Mouse (Mus musculus) megakaryocyte, adult 5-6 weeks (primary cell): ENCODE measurements at regions not wholly inside any gene's neighbourhood (a gene's known extent, or its start where the extent isn't known, plus 50 kb on each side); places are given as distances from the start of the nearest gene placed in this dataset.

Experiments
- ATAC-seq: 2 replicates; pipeline ENCODE4 v1.8.0; 2016; ENCODE audit warnings: mild to moderate bottlenecking, inconsistent platforms; ENCODE audit not compliant: poor library complexity, severe bottlenecking

GRCm38 (mm10) chr10:111740586-111741265 lies 231.7 kb upstream of the Krr1 start:
- ATAC-seq, result no peak

- ATAC-seq, result no peak
Observed at GRCm38 (mm10) chr10:111741301-111741945, 231.0 kb upstream of the Krr1 start.

GRCm38 (mm10) chr10:111743291-111743690 lies 229.2 kb upstream of the Krr1 start:
- ATAC-seq, result no peak

GRCm38 (mm10) chr10:111745116-111745515 lies 227.3 kb upstream of the Krr1 start:
- ATAC-seq, result no peak

- peak; percentile 24; the same call in 1 of the 2 replicates for ATAC-seq
Observed at GRCm38 (mm10) chr10:111746067-111746878, 226.2 kb upstream of the Krr1 start.

- ATAC-seq, result no peak
Observed at GRCm38 (mm10) chr10:111746879-111747477, 225.5 kb upstream of the Krr1 start.

GRCm38 (mm10) chr10:111748482-111748881 lies 224.0 kb upstream of the Krr1 start:
- no peak for ATAC-seq

- ATAC-seq, result no peak
Observed at GRCm38 (mm10) chr10:111753646-111754045, 218.8 kb upstream of the Krr1 start.

- ATAC-seq, result no peak
Observed at GRCm38 (mm10) chr10:111755964-111756363, 216.5 kb upstream of the Krr1 start.

- ATAC-seq, result no peak
Observed at GRCm38 (mm10) chr10:111756528-111756927, 215.9 kb upstream of the Krr1 start.

GRCm38 (mm10) chr10:111757689-111758088 lies 214.8 kb upstream of the Krr1 start:
- ATAC-seq, result no peak

GRCm38 (mm10) chr10:111759505-111759904 lies 213.0 kb upstream of the Krr1 start:
- ATAC-seq, result no peak

GRCm38 (mm10) chr10:111762751-111763528 lies 209.5 kb upstream of the Krr1 start:
- ATAC-seq, result no peak

GRCm38 (mm10) chr10:111767011-111767720 lies 205.3 kb upstream of the Krr1 start:
- ATAC-seq, result no peak

GRCm38 (mm10) chr10:111767813-111768455 lies 204.5 kb upstream of the Krr1 start:
- ATAC-seq, result no peak

GRCm38 (mm10) chr10:111769486-111770002 lies 202.9 kb upstream of the Krr1 start:
- ATAC-seq, result no peak

GRCm38 (mm10) chr10:111770027-111770426 lies 202.4 kb upstream of the Krr1 start:
- no peak for ATAC-seq

GRCm38 (mm10) chr10:111771010-111771409 lies 201.5 kb upstream of the Krr1 start:
- no peak for ATAC-seq

GRCm38 (mm10) chr10:111777559-111777958 lies 194.9 kb upstream of the Krr1 start:
- ATAC-seq, result no peak
